Mouse (Mus musculus): Measurements from ENCODE around the gene St8sia1. TPM values are rescaled to one million over a fixed set of nuclear protein-coding genes. Genes with fewer than 3 reads are reported as not detected.

Gene St8sia1
- polyA plus RNA-seq, 1 experiment from 2014 or later, result 8.6 TPM

DNA sequence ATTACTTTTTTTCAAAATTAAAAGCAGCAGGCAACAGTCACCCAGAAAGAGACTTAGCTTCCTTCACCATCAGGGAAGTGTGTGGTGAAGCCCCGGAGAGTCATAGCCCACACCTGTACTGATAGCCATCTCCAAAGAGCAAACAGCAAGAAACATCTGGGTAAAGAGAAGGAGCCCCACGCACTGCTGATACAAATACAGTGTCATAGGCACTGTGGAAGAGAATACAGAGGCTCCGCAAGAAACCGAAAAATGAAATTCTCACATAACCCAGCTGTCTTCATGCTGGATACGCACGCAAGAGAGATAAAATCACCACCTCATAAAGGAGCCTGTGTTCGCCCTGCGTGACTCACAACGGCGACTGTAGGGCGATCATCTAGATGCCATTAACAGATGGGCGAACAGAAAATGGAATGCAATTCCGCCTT, 46.8 kb downstream of the St8sia1 start:
- Histone ChIP-seq H3K27me3 (replicated peaks) (no peaks in the 10 kb centered on the region), H3K4me2 (no peak overlapping the region), H3K9ac (replicated peaks) (no peak overlapping the region), H3K27ac (replicated peaks) (0 out of 2 replicates have a peak overlapping the region, but pooled peaks have one; percentile 29), H3K9me3 (replicated peaks) (no peaks in the 10 kb centered on the region), H3K36me3 (no peaks in the 10 kb centered on the region), H3K4me1 (peaks cover 22% of the 10 kb centered on the region), H3K4me3 (replicated peaks) (no peak overlapping the region)
- peak; percentile 23; the same call in 1 of the 2 replicates for ATAC-seq (ENCODE audit: low FRiP score)
- 48% methylated on average over 13 of the region's 13 CpGs for WGBS

DNA sequence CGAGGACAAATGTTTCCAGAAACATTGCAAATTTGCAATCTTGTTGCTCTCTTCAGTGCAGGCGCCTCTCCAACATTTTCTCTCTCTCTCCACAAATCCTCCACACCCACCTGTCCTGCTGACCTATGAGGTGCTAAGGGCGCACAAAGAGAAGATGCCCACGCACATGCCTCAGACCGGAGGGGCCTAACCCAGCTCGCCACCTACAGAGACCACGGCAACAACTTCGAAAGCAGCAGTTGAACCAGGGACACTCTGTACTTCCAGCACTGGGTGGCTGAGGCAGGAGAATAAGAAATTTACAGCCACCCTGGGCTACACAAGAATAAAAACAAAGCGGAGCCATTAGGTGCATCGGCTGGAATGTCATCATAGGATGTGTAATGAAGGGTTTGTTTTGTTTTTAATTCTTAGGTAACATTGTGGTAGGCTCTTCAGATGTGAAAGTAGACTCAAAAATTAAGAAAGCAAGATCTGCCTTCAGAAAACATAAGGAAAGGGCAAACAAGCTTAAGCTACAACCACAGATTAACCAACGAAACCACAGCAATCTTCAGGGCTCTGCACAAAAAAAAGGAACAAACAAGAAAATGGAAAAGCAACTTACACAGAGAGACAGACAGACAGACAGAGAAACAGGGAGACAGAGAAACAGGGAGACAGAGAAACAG, 47.8 kb downstream of the St8sia1 start:
- WGBS, result 78% methylated on average over 11 of the region's 11 CpGs
- Histone ChIP-seq H3K36me3 (peaks cover 3% of the 10 kb centered on the region; the same call in 1 of the 2 replicates), H3K27ac (replicated peaks) (no peak overlapping the region), H3K4me1 (peaks cover 22% of the 10 kb centered on the region), H3K4me2 (no peak overlapping the region), H3K4me3 (replicated peaks) (no peak overlapping the region), H3K9me3 (replicated peaks) (no peaks in the 10 kb centered on the region), H3K27me3 (replicated peaks) (no peaks in the 10 kb centered on the region), H3K9ac (replicated peaks) (no peak overlapping the region)
- ATAC-seq (ENCODE audit: low FRiP score), result no peak

DNA sequence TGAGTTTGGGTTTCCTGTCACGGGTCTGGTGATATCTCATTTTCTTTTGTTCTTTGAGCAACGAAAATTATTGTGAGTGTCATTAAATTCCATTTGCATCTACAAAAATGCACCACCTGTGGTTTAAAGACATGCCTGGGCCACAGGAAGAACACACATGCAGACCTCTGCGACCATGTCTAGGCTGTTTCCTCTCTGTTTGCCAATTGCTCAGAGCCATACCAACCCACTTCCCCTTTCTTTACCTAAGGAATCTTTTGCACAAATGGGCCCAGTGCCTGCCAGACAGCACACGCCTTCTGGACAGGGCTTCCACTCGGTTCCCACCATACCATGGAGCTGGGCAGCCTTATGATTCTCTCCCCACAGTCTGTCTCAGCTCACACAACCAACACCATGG, 48.8 kb downstream of the St8sia1 start:
- H3K9me3 ChIP-seq (replicated peaks), result no peaks in the 10 kb centered on the region
- no peak for ATAC-seq (ENCODE audit: low FRiP score)
- H3K9ac ChIP-seq (replicated peaks), result no peak overlapping the region
- H3K4me3 ChIP-seq (replicated peaks), result no peak overlapping the region
- peaks cover 12% of the 10 kb centered on the region; the same call in 1 of the 2 replicates for H3K36me3 ChIP-seq
- H3K4me1 ChIP-seq, result peaks cover 22% of the 10 kb centered on the region
- 78% methylated on average over 5 of the region's 5 CpGs for WGBS
- no peak overlapping the region for H3K4me2 ChIP-seq
- H3K27ac ChIP-seq (replicated peaks), result 0 out of 2 replicates have a peak overlapping the region, but pooled peaks have one; percentile 5
- no peaks in the 10 kb centered on the region for H3K27me3 ChIP-seq (replicated peaks)

DNA sequence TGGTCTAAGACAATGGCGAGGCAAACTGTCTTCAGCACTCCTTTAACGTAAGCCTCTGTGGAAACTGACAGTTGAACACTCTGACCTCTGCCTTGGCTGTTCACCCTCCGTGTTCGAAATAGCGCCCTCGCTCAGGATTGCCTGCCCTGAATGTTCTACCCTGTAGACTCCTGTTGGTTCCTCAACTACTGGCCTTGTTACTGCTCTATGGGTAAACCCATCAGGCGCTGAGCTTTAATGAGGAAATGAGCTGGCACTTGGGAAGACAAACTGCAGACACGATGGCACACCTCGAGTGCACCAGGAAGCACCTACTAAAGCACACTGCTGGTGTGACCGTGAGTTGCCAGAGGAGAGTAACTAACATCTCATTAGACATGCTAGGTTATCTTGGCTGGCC, 49.6 kb downstream of the St8sia1 start:
- Histone ChIP-seq H3K4me3 (replicated peaks) (no peak overlapping the region), H3K36me3 (peaks cover 12% of the 10 kb centered on the region; the same call in 1 of the 2 replicates), H3K9me3 (replicated peaks) (no peaks in the 10 kb centered on the region), H3K4me1 (peaks cover 22% of the 10 kb centered on the region), H3K4me2 (no peak overlapping the region), H3K27ac (replicated peaks) (no peak overlapping the region), H3K9ac (replicated peaks) (no peak overlapping the region), H3K27me3 (replicated peaks) (no peaks in the 10 kb centered on the region)
- ATAC-seq (ENCODE audit: low FRiP score), result no peak
- 76% methylated on average over 10 of the region's 10 CpGs for whole genome bisulfite sequencing

DNA sequence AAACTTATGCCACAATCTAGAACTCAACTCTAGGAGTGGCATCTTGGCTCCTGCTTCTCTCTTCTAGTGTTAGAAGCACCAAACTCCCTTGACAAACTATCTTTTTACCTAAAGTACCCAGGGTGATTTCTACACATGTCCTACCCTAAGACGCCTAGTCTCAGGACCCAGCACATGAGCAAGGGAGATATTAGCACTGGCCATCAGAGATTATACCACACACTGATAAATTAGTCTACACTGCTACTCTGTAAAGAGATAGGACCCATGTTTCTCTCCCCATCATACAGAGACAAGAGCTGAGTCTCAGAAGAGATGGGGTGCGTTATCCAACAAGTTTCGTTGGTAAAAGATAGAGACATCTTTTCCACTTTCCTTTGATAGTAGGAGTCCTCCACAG, 53.0 kb downstream of the St8sia1 start:
- 96% methylated on average over 3 of the region's 3 CpGs for WGBS
- Histone ChIP-seq H3K4me1 (peaks cover 16% of the 10 kb centered on the region), H3K27me3 (replicated peaks) (no peaks in the 10 kb centered on the region), H3K4me3 (replicated peaks) (no peak overlapping the region), H3K36me3 (peaks cover 12% of the 10 kb centered on the region; the same call in 1 of the 2 replicates), H3K9ac (replicated peaks) (no peak overlapping the region), H3K4me2 (no peak overlapping the region), H3K9me3 (replicated peaks) (no peaks in the 10 kb centered on the region), H3K27ac (replicated peaks) (no peak overlapping the region)
- ATAC-seq (ENCODE audit: low FRiP score), result no peak

DNA sequence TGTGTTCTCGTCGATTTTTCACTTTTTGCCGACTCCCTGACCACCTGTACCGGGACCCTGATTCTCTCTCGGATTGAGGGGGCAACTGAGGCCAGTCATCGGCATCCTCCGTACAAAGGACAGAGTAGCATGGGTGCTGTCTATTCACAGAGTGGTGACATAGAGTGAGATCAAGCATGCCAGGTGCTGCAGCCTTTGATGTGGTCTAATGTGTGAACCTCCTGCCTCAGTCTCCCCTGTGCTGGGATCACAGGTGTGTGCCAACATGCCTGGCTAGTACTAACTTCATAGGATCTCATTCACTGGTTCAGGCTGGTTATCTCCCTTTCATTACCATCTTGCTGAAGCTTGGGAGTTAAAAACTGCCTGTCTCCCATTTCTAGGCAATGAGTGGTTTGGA, 53.5 kb downstream of the St8sia1 start:
- no peaks in the 10 kb centered on the region for H3K27me3 ChIP-seq (replicated peaks)
- H3K9me3 ChIP-seq (replicated peaks), result no peaks in the 10 kb centered on the region
- H3K27ac ChIP-seq (replicated peaks), result no peak overlapping the region
- no peak overlapping the region for H3K4me3 ChIP-seq (replicated peaks)
- WGBS, result 97% methylated on average over 7 of the region's 7 CpGs
- peaks cover 12% of the 10 kb centered on the region; the same call in 1 of the 2 replicates for H3K36me3 ChIP-seq
- no peak overlapping the region for H3K9ac ChIP-seq (replicated peaks)
- no peak for ATAC-seq (ENCODE audit: low FRiP score)
- peaks cover 15% of the 10 kb centered on the region for H3K4me1 ChIP-seq
- no peak overlapping the region for H3K4me2 ChIP-seq

DNA sequence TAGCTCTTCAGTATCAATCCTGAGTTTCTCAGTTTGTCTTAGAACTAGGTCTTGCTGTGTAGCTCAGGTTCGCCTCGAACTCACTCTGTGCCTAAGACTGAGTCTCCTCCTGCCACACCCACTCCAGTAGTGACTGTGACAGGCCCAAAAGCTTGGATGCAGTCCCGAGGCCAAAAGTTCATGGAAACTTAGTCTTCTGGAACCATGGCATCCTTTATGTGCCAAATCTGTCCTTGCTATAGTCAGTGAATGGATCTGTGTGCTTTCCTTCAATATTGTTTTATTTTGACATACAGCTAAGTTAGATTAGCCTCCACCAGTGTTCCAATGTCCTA, 54.5 kb downstream of the St8sia1 start:
- no peak for ATAC-seq (ENCODE audit: low FRiP score)
- Histone ChIP-seq H3K9ac (replicated peaks) (no peak overlapping the region), H3K9me3 (replicated peaks) (no peaks in the 10 kb centered on the region), H3K27ac (replicated peaks) (no peak overlapping the region), H3K4me3 (replicated peaks) (no peak overlapping the region), H3K36me3 (peaks cover 12% of the 10 kb centered on the region; the same call in 1 of the 2 replicates), H3K4me2 (no peak overlapping the region), H3K4me1 (peaks cover 9% of the 10 kb centered on the region; the same call in 1 of the 2 replicates), H3K27me3 (replicated peaks) (no peaks in the 10 kb centered on the region)
- WGBS, result 92% methylated on average over 3 of the region's 3 CpGs

DNA sequence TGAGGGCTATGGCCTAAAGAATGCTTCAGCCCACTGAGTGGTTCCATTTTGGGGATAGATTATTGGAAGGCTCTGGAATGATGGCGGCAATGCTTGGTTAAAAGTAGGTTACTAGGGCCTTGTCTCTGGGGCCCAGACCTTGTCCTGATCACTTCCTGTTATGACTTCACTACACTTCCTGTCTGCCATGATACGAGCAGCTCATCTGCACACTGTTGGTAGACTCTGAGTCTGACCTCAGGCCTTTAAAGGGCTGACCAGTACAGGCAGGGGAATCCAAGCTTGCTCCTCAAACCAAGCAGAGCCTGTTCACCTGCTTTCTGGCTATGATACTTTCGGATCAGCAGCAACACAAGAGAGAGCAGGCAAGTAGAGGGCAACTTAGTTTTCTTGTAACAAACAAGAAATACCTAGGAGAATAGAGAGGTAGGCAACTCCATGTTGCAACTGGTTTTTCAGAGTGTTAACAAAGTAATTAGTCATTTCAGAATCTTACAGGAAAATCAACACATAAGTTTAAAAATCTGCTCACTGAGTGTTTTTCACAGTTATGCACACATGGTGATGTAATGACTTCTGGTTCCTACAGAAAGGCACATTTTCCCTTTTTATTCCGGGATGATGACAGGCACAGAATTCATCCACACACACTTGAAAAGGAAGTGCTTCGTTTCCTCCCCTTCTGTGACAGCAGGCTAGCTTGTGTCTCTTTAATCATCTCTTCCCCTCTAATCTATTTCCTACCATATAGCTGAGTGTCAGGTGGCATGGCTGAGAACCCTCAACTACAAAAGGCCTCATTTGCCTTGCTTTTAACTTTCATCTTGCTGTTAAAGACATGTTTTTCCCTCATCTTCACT, 55.1 kb downstream of the St8sia1 start:
- no peak for ATAC-seq (ENCODE audit: low FRiP score)
- H3K4me1 ChIP-seq, result peaks cover 6% of the 10 kb centered on the region; the same call in 1 of the 2 replicates
- 82% methylated on average over 5 of the region's 5 CpGs for WGBS

DNA sequence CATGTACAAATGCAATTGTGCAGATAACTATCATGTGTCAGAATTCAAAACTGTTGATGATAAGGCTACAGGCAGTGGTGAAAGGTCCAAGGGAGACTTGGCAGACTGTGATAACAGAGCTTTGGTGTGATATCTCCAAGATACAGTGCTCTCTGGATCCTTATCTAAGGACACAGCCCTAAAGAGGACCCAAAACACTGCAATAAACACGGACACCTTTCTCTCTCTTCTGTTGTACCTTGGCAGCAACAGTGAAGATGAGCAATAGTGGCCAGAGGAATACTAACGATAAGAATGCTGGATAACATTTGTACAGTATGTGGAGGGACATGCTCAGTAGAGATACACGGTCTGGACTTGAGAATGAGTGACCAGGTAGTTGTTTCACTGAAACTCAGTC, 55.8 kb downstream of the St8sia1 start:
- Histone ChIP-seq H3K4me3 (replicated peaks) (no peak overlapping the region), H3K36me3 (peaks cover 12% of the 10 kb centered on the region; the same call in 1 of the 2 replicates), H3K4me1 (peaks cover under 1% of the 10 kb centered on the region; the same call in 1 of the 2 replicates), H3K4me2 (no peak overlapping the region), H3K9ac (replicated peaks) (no peak overlapping the region), H3K9me3 (replicated peaks) (no peaks in the 10 kb centered on the region), H3K27ac (replicated peaks) (no peak overlapping the region), H3K27me3 (replicated peaks) (no peaks in the 10 kb centered on the region)
- 96% methylated on average over 3 of the region's 3 CpGs for WGBS
- no peak for ATAC-seq (ENCODE audit: low FRiP score)

More for the DNA sequence above, 55.1 kb downstream of the St8sia1 start:
- no peak overlapping the region for H3K27ac ChIP-seq (replicated peaks)
- H3K9me3 ChIP-seq (replicated peaks), result no peaks in the 10 kb centered on the region
- no peak overlapping the region for H3K4me3 ChIP-seq (replicated peaks)
- no peak overlapping the region for H3K9ac ChIP-seq (replicated peaks)
- peaks cover 12% of the 10 kb centered on the region; the same call in 1 of the 2 replicates for H3K36me3 ChIP-seq
- no peak overlapping the region for H3K4me2 ChIP-seq
- no peaks in the 10 kb centered on the region for H3K27me3 ChIP-seq (replicated peaks)

DNA sequence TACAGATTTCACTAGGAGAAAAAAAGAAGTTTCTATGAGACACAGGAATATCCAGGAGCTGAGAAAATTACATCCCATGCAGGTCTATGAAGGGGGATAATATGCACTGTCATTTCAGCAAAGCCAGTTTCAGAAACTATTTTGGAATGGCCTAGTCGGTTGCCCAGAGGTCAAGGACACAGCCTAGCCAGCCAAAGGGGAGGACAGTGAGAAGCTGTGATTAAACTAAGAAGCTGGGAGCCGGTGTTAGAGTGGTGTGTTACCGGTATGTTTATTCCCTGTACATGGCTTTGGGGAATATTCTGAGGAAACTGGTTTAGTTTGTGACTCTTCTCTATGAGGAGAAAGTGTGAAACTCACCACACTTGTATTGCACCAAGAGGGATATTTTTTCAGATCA, 68.9 kb downstream of the St8sia1 start:
- no peaks in the 10 kb centered on the region for H3K36me3 ChIP-seq
- H3K9me3 ChIP-seq (replicated peaks), result no peaks in the 10 kb centered on the region
- no peak overlapping the region for H3K27ac ChIP-seq (replicated peaks)
- H3K4me3 ChIP-seq (replicated peaks), result no peak overlapping the region
- no peaks in the 10 kb centered on the region for H3K27me3 ChIP-seq (replicated peaks)
- no peak overlapping the region for H3K4me2 ChIP-seq
- ATAC-seq (ENCODE audit: low FRiP score), result no peak
- H3K9ac ChIP-seq (replicated peaks), result no peak overlapping the region
- H3K4me1 ChIP-seq, result no peaks in the 10 kb centered on the region
- WGBS, result 90% methylated on average over 3 of the region's 3 CpGs

DNA sequence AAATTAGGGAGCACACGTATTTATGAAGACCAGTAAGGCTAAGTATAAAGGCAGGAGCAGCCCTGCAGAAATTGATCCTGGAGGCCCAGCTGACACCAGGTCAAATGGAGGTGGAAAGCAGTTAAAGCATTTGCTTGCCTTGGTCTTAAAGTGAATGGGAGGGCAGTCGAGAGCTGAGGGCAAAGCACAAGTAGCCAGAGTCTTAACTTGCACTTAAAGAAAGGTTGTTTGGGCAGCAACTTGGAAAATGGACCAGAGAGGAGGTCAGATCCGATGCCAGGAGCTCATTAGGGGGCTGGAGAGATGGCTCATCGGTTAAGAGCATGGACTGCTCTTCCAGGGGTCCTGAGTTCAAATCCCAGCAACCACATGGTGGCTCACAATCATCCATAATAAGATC, 70.5 kb downstream of the St8sia1 start:
- Histone ChIP-seq H3K4me3 (replicated peaks) (no peak overlapping the region), H3K36me3 (no peaks in the 10 kb centered on the region), H3K4me2 (no peak overlapping the region), H3K9ac (replicated peaks) (no peak overlapping the region), H3K4me1 (no peaks in the 10 kb centered on the region), H3K9me3 (replicated peaks) (no peaks in the 10 kb centered on the region), H3K27me3 (replicated peaks) (no peaks in the 10 kb centered on the region), H3K27ac (replicated peaks) (no peak overlapping the region)
- WGBS, result 86% methylated on average over 4 of the region's 4 CpGs
- ATAC-seq (ENCODE audit: low FRiP score), result no peak

DNA sequence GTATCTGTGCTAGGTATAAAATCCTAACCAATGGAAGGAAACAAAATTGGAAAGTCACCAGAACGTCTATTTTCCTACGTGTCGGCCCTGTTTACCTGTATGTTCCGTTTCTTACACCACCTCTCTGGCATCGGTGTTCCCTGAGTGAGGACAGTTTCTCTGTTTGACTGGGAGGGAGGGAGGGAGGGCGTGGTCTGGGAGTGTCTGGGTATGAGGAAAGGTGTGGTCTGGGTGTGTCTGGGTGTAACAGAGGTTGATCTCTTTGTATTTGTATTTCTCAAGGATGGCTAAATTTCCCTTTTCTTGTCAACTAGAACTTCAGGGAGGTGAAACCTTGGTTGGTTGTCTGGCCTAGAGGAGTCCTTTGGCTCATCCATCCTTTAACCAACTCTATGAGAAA, 73.9 kb downstream of the St8sia1 start:
- Histone ChIP-seq H3K36me3 (no peaks in the 10 kb centered on the region), H3K27ac (replicated peaks) (no peak overlapping the region), H3K4me3 (replicated peaks) (no peak overlapping the region), H3K27me3 (replicated peaks) (no peaks in the 10 kb centered on the region), H3K4me1 (no peaks in the 10 kb centered on the region), H3K4me2 (no peak overlapping the region), H3K9me3 (replicated peaks) (no peaks in the 10 kb centered on the region), H3K9ac (replicated peaks) (no peak overlapping the region)
- WGBS, result 97% methylated on average over 6 of the region's 6 CpGs
- ATAC-seq (ENCODE audit: low FRiP score), result no peak

All from neural tube, embryonic 15.5 days (tissue).